Mouse (Mus musculus): ENCODE data around the gene Taar4. TPM values are rescaled to one million over a fixed set of nuclear protein-coding genes. Genes with fewer than 3 reads are reported as not detected.

Taar4 gene
- total RNA-seq, 2 experiments from 2014 or later, result not detected

GRCm38 (mm10) chr10:24006442-24006841 lies 46.1 kb downstream of the Taar4 start:
- no peak for DNase-seq (ENCODE audit: low spot score in 2 of 2)

- DNase-seq (ENCODE audit: low spot score in 2 of 2), result no peak
Measured at GRCm38 (mm10) chr10:24007034-24007433, 46.7 kb downstream of the Taar4 start.

- no peak for DNase-seq (ENCODE audit: low spot score in 2 of 2)
Measured at GRCm38 (mm10) chr10:24008143-24008542, 47.8 kb downstream of the Taar4 start.

Other genes starting within 250 kb of the Taar4 start
- 100 to 1,000 TPM; 472 to 555 TPM for gene Rps12, start 173.2 kb upstream of the Taar4 start, total RNA-seq (2021)
- 10 to 100 TPM; 17.1 to 20.8 TPM for gene Slc18b1, start 163.5 kb upstream of the Taar4 start, total RNA-seq (2021)
- gene Vnn3, start 109.0 kb upstream of the Taar4 start, total RNA-seq (2021), result under 1 TPM; 0.25 to 0.62 TPM
- under 1 TPM; 0.15 to 0.41 TPM for gene Vnn1, start 65.8 kb upstream of the Taar4 start, total RNA-seq (2021)
- gene Taar1, start 40.1 kb upstream of the Taar4 start, total RNA-seq (2021), result not detected
- gene Taar2, start 21.9 kb upstream of the Taar4 start, total RNA-seq (2021), result not detected
- gene Taar3, start 10.9 kb upstream of the Taar4 start, total RNA-seq (2021), result not detected
- not detected for gene Taar5, start 10.2 kb downstream of the Taar4 start, total RNA-seq (2021)
- not detected for gene Taar6, start 25.2 kb downstream of the Taar4 start, total RNA-seq (2021)
- not detected for gene Taar7a, start 33.0 kb downstream of the Taar4 start, total RNA-seq (2021)
- gene Taar7b, start 39.4 kb downstream of the Taar4 start, total RNA-seq (2021), result not detected
- gene Taar7d, start 66.7 kb downstream of the Taar4 start, total RNA-seq (2021), result not detected
- not detected for gene Taar7e, start 77.1 kb downstream of the Taar4 start, total RNA-seq (2021)
- not detected for gene Taar7f, start 89.0 kb downstream of the Taar4 start, total RNA-seq (2021)
- gene Taar8a, start 116.0 kb downstream of the Taar4 start, total RNA-seq (2021), result not detected
- not detected for gene Taar8b, start 131.8 kb downstream of the Taar4 start, total RNA-seq (2021)
- gene Taar8c, start 141.4 kb downstream of the Taar4 start, total RNA-seq (2021), result not detected
- not detected for gene Taar9, start 149.0 kb downstream of the Taar4 start, total RNA-seq (2021)
- 10 to 100 TPM; 37.3 to 41.6 TPM for gene Stx7, start 188.8 kb downstream of the Taar4 start, total RNA-seq (2021)